Mouse (Mus musculus) liver, embryonic 14.5 days (tissue): Measurements from ENCODE around the gene Arhgap44.

Source experiments
- CTCF ChIP-seq: IDR thresholded peaks from 2 replicates; pipeline ENCODE4 v1.5.1; 2016; ENCODE audit warnings: antibody characterized with exemption, low read depth, control low read depth
- EP300 ChIP-seq: IDR thresholded peaks from 2 replicates; pipeline ENCODE4 v1.6.1; 2016; ENCODE audit warnings: antibody characterized with exemption, low read depth

DNA sequence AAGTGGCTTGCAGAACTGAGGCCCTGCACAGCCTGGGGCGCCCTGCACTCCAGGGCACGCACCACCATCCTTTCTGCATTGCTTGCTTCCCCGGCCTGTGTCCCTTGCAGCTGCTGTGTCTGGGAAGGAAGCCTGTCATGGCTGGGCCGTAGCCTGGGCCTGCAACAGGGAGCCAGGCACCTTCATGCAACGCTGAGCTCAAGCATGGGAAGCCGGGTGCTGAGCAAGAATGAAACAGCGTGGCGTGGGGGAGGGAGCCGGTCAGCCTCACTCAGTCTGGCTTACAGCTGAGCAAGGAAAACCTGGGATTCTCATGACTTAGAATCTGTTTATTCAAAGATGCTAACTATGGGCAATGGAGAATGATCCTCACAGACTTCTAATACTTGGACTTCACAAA lies 36.2 kb downstream of the Arhgap44 start:
- TF ChIP-seq CTCF (no peak), EP300 (no peak)
